Mouse (Mus musculus) olfactory bulb, adult 2 months (tissue): ENCODE data around the gene Kif17.
A peak's percentile ranks its signal among the peaks of the same experiment; 100 is the strongest.

Experiments
- CTCF ChIP-seq: fragments of 200-500 bp; IDR thresholded peaks from 2 replicates; pipeline ENCODE4 v1.5.1; 2012; ENCODE audit warnings: low read depth, mild to moderate bottlenecking, low read length, moderate library complexity; ENCODE audit not compliant: insufficient read depth
- POLR2A ChIP-seq: fragments of 200-500 bp; IDR thresholded peaks from 2 replicates; pipeline ENCODE4 v1.6.1; 2012; ENCODE audit warnings: mild to moderate bottlenecking, low read depth, low read length, moderate library complexity; ENCODE audit not compliant: insufficient read depth

GRCm38 (mm10) chr4:138311595-138311994 lies 61.4 kb downstream of the Kif17 start:
- TF ChIP-seq POLR2A (no peak), CTCF (peak; percentile 66)
